Mouse (Mus musculus): Measurements from ENCODE around the gene Mpped2. TPM values are rescaled to one million over a fixed set of nuclear protein-coding genes. Genes with fewer than 3 reads are reported as not detected.
A peak's percentile ranks its signal among the peaks of the same experiment; 100 is the strongest.

Mpped2 gene
- 0.70 and 1.1 TPM in 2 replicates for polyA plus RNA-seq (2012; rRNA removed)

GRCm38 (mm10) chr2:106692783-106693701 lies at the start of gene Mpped2:
Gene Mpped2 (plus strand): TSS chr2:106693269.
- WGBS, result 1% methylated on average over 56 of the region's 56 CpGs
- H3K27me3 ChIP-seq (ENCODE audit: control insufficient read depth, insufficient read depth, low read length), result peaks cover 9% of the 10 kb centered on the region; the same call in 1 of the 2 replicates
- peak; percentile 11 for DNase-seq
- H3K4me1 ChIP-seq (replicated peaks; ENCODE audit: control insufficient read depth, insufficient read depth, low read length), result no peaks in the 10 kb centered on the region
- no peaks in the 10 kb centered on the region for H3K36me3 ChIP-seq (ENCODE audit: control insufficient read depth, insufficient read depth, low read length)
- TF ChIP-seq POLR2A (IDR thresholded peaks at IDR 0.05; ENCODE audit: control insufficient read depth, extremely low read depth, insufficient read depth, low read length, poor library complexity) (no peak), CTCF (IDR thresholded peaks at IDR 0.05; ENCODE audit: borderline replicate concordance, control insufficient read depth, extremely low read depth, insufficient read depth, low read length, poor library complexity) (no peak)
- peak within 1 kb of the TSS; percentile 54 for H3K4me3 ChIP-seq (ENCODE audit: control insufficient read depth, insufficient read depth, low read length)
- no peak within 1 kb of the TSS for H3K27ac ChIP-seq (ENCODE audit: control insufficient read depth, insufficient read depth, low read length)

GRCm38 (mm10) chr2:106644782-106645181 lies 48.3 kb upstream of the Mpped2 start:
- Histone ChIP-seq H3K27me3 (ENCODE audit: control insufficient read depth, insufficient read depth, low read length) (no peaks in the 10 kb centered on the region), H3K36me3 (ENCODE audit: control insufficient read depth, insufficient read depth, low read length) (no peaks in the 10 kb centered on the region), H3K27ac (ENCODE audit: control insufficient read depth, insufficient read depth, low read length) (no peak overlapping the region), H3K4me1 (replicated peaks; ENCODE audit: control insufficient read depth, insufficient read depth, low read length) (no peaks in the 10 kb centered on the region), H3K4me3 (ENCODE audit: control insufficient read depth, insufficient read depth, low read length) (no peak overlapping the region)
- DNase-seq, result no peak
- TF ChIP-seq POLR2A (IDR thresholded peaks at IDR 0.05; ENCODE audit: control insufficient read depth, extremely low read depth, insufficient read depth, low read length, poor library complexity), result no peak
- TF ChIP-seq CTCF (IDR thresholded peaks at IDR 0.05; ENCODE audit: borderline replicate concordance, control insufficient read depth, extremely low read depth, insufficient read depth, low read length, poor library complexity), result no peak
- whole genome bisulfite sequencing, result 92% methylated on average over 3 of the region's 3 CpGs

- Histone ChIP-seq H3K27ac (ENCODE audit: control insufficient read depth, insufficient read depth, low read length) (no peak overlapping the region), H3K4me1 (replicated peaks; ENCODE audit: control insufficient read depth, insufficient read depth, low read length) (no peaks in the 10 kb centered on the region), H3K27me3 (ENCODE audit: control insufficient read depth, insufficient read depth, low read length) (no peaks in the 10 kb centered on the region), H3K36me3 (ENCODE audit: control insufficient read depth, insufficient read depth, low read length) (no peaks in the 10 kb centered on the region), H3K4me3 (ENCODE audit: control insufficient read depth, insufficient read depth, low read length) (no peak overlapping the region)
- no peak for DNase-seq
- WGBS, result 9% methylated on average over 25 of the region's 25 CpGs
- TF ChIP-seq POLR2A (IDR thresholded peaks at IDR 0.05; ENCODE audit: control insufficient read depth, extremely low read depth, insufficient read depth, low read length, poor library complexity), result no peak
These were observed 43.1 kb upstream of the Mpped2 start for GRCm38 (mm10) chr2:106649686-106650570.

GRCm38 (mm10) chr2:106652151-106652550 lies 40.9 kb upstream of the Mpped2 start:
- Histone ChIP-seq H3K27ac (ENCODE audit: control insufficient read depth, insufficient read depth, low read length) (no peak overlapping the region), H3K4me3 (ENCODE audit: control insufficient read depth, insufficient read depth, low read length) (no peak overlapping the region), H3K27me3 (ENCODE audit: control insufficient read depth, insufficient read depth, low read length) (no peaks in the 10 kb centered on the region), H3K4me1 (replicated peaks; ENCODE audit: control insufficient read depth, insufficient read depth, low read length) (no peaks in the 10 kb centered on the region), H3K36me3 (ENCODE audit: control insufficient read depth, insufficient read depth, low read length) (no peaks in the 10 kb centered on the region)
- TF ChIP-seq CTCF (IDR thresholded peaks at IDR 0.05; ENCODE audit: borderline replicate concordance, control insufficient read depth, extremely low read depth, insufficient read depth, low read length, poor library complexity), result no peak
- no peak for TF ChIP-seq POLR2A (IDR thresholded peaks at IDR 0.05; ENCODE audit: control insufficient read depth, extremely low read depth, insufficient read depth, low read length, poor library complexity)
- no peak for DNase-seq
- 95% methylated on average over 8 of the region's 8 CpGs for WGBS

- WGBS, result 93% methylated on average over 4 of the region's 4 CpGs
- TF ChIP-seq POLR2A (IDR thresholded peaks at IDR 0.05; ENCODE audit: control insufficient read depth, extremely low read depth, insufficient read depth, low read length, poor library complexity), result no peak
- no peak for TF ChIP-seq CTCF (IDR thresholded peaks at IDR 0.05; ENCODE audit: borderline replicate concordance, control insufficient read depth, extremely low read depth, insufficient read depth, low read length, poor library complexity)
- Histone ChIP-seq H3K27me3 (ENCODE audit: control insufficient read depth, insufficient read depth, low read length) (no peaks in the 10 kb centered on the region), H3K4me3 (ENCODE audit: control insufficient read depth, insufficient read depth, low read length) (no peak overlapping the region), H3K36me3 (ENCODE audit: control insufficient read depth, insufficient read depth, low read length) (no peaks in the 10 kb centered on the region), H3K27ac (ENCODE audit: control insufficient read depth, insufficient read depth, low read length) (no peak overlapping the region), H3K4me1 (replicated peaks; ENCODE audit: control insufficient read depth, insufficient read depth, low read length) (no peaks in the 10 kb centered on the region)
- DNase-seq, result no peak
These were observed 40.3 kb upstream of the Mpped2 start for GRCm38 (mm10) chr2:106652741-106653140.

- DNase-seq, result no peak
- H3K27me3 ChIP-seq (ENCODE audit: control insufficient read depth, insufficient read depth, low read length), result no peaks in the 10 kb centered on the region
- no peaks in the 10 kb centered on the region for H3K36me3 ChIP-seq (ENCODE audit: control insufficient read depth, insufficient read depth, low read length)
- TF ChIP-seq POLR2A (IDR thresholded peaks at IDR 0.05; ENCODE audit: control insufficient read depth, extremely low read depth, insufficient read depth, low read length, poor library complexity) (no peak), CTCF (IDR thresholded peaks at IDR 0.05; ENCODE audit: borderline replicate concordance, control insufficient read depth, extremely low read depth, insufficient read depth, low read length, poor library complexity) (no peak)
- H3K4me3 ChIP-seq (ENCODE audit: control insufficient read depth, insufficient read depth, low read length), result no peak overlapping the region
- no peak overlapping the region for H3K27ac ChIP-seq (ENCODE audit: control insufficient read depth, insufficient read depth, low read length)
- H3K4me1 ChIP-seq (replicated peaks; ENCODE audit: control insufficient read depth, insufficient read depth, low read length), result no peaks in the 10 kb centered on the region
- WGBS, result 93% methylated on average over 4 of the region's 4 CpGs
These were observed 39.8 kb upstream of the Mpped2 start for GRCm38 (mm10) chr2:106653261-106653660.

All from thymus, adult 2 months (tissue).